Mouse (Mus musculus) MEL (cell line): ENCODE measurements around the gene B230307C23Rik. TPM values are rescaled to one million over a fixed set of nuclear protein-coding genes. Genes with fewer than 3 reads are reported as not detected.

ENCODE experiments used
- DNase-seq: peaks from one replicate; pipeline ENCODE4 v3.0.0; 2011; ENCODE audit warnings: low read depth, low spot score
- H3K27ac ChIP-seq: 2 replicates; pipeline ENCODE4 v1.5.1; 2012; ENCODE audit warnings: low read depth, mild to moderate bottlenecking, control low read depth, low read length, moderate library complexity; ENCODE audit not compliant: control insufficient read depth
- H3K27me3 ChIP-seq, 2 experiments: fragments of 150-350 bp in 1 of 2; sonication (generic) in 1 of 2; 2 replicates each; pipeline ENCODE4 v1.6.1; 2012; ENCODE audit warnings: low read length in 2 of 2, mild to moderate bottlenecking in 2 of 2, improper control_type of control experiment in 1 of 2, moderate library complexity in 1 of 2; ENCODE audit not compliant: insufficient read depth in 2 of 2, control insufficient read depth in 1 of 2
- H3K36me3 ChIP-seq, 2 experiments: 2 replicates each; pipeline ENCODE4 v1.6.1; 2012 to 2014; ENCODE audit warnings: low read length in 2 of 2, improper control_type of control experiment in 1 of 2, inconsistent platforms in 1 of 2, mild to moderate bottlenecking in 1 of 2; ENCODE audit not compliant: insufficient read depth in 2 of 2, control insufficient read depth in 1 of 2
- H3K4me1 ChIP-seq, 2 experiments: fragments of 150-350 bp in 1 of 2; sonication (generic) in 1 of 2; 2 replicates each; pipeline ENCODE4 v1.6.1; 2012; ENCODE audit warnings: low read length in 2 of 2, improper control_type of control experiment in 1 of 2, mild to moderate bottlenecking in 1 of 2; ENCODE audit not compliant: insufficient read depth in 2 of 2, control insufficient read depth in 1 of 2
- H3K4me3 ChIP-seq, 2 experiments: fragments of 150-350 bp in 1 of 2; sonication (generic) in 1 of 2; 2 replicates each; pipeline ENCODE4 v1.5.1; 2012; ENCODE audit warnings: low read depth in 2 of 2, low read length in 2 of 2, mild to moderate bottlenecking in 2 of 2, moderate library complexity in 2 of 2, control low read depth in 1 of 2, improper control_type of control experiment in 1 of 2; ENCODE audit not compliant: control insufficient read depth in 1 of 2, insufficient read depth in 1 of 2
- H3K79me2 ChIP-seq: 2 replicates; pipeline ENCODE4 v1.6.1; 2012; ENCODE audit warnings: mild to moderate bottlenecking, low read length, moderate library complexity; ENCODE audit not compliant: control insufficient read depth, poor library complexity, insufficient read depth
- H3K9ac ChIP-seq: 2 replicates; pipeline ENCODE4 v1.6.1; 2012; ENCODE audit warnings: low read depth, mild to moderate bottlenecking, control low read depth, low read length, moderate library complexity; ENCODE audit not compliant: control insufficient read depth, poor library complexity, severe bottlenecking
- H3K9me3 ChIP-seq: fragments of 150-350 bp; sonication (generic); replicated peaks from 2 replicates; pipeline ENCODE4 v1.6.1; 2012; ENCODE audit warnings: mild to moderate bottlenecking, low read length, improper control_type of control experiment, moderate library complexity; ENCODE audit not compliant: insufficient read depth
- CHD1 ChIP-seq: IDR thresholded peaks from 2 replicates; pipeline ENCODE4 v1.6.1; 2012; ENCODE audit warnings: low read depth, mild to moderate bottlenecking, inconsistent platforms, low read length, improper control_type of control experiment
- CTCF ChIP-seq, 3 experiments: IDR thresholded peaks in 2 of 3; conservative IDR thresholded peaks in 1 of 3; 2 replicates each; pipeline ENCODE4 v1.5.1; 2011 to 2012; ENCODE audit warnings: low read length in 3 of 3, low read depth in 2 of 3, mild to moderate bottlenecking in 2 of 3, improper control_type of control experiment in 1 of 3, inconsistent platforms in 1 of 3, mixed read lengths in 1 of 3, moderate library complexity in 1 of 3; ENCODE audit not compliant: control insufficient read depth in 1 of 3, insufficient read depth in 1 of 3, poor library complexity in 1 of 3, severe bottlenecking in 1 of 3
- E2F4 ChIP-seq: IDR thresholded peaks from 2 replicates; pipeline ENCODE4 v1.6.1; 2011; ENCODE audit warnings: low read depth, low read length, improper control_type of control experiment, borderline replicate concordance
- ELF1 ChIP-seq: IDR thresholded peaks from 2 replicates; pipeline ENCODE4 v1.6.1; 2014; ENCODE audit warnings: low read depth, mild to moderate bottlenecking, inconsistent platforms, low read length, improper control_type of control experiment, moderate library complexity
- EP300 ChIP-seq, 2 experiments: IDR thresholded peaks; 2 replicates each; pipeline ENCODE4 v1.6.1; 2011; ENCODE audit warnings: improper control_type of control experiment in 2 of 2, low read length in 2 of 2, low read depth in 1 of 2, mild to moderate bottlenecking in 1 of 2
- ETS1 ChIP-seq: IDR thresholded peaks from 2 replicates; pipeline ENCODE4 v1.6.1; 2012; ENCODE audit warnings: low read depth, mild to moderate bottlenecking, inconsistent platforms, low read length, improper control_type of control experiment, moderate library complexity
- GABPA ChIP-seq: IDR thresholded peaks from 2 replicates; pipeline ENCODE4 v1.6.1; 2012; ENCODE audit warnings: low read depth, mild to moderate bottlenecking, inconsistent platforms, low read length, improper control_type of control experiment, moderate library complexity
- GATA1 ChIP-seq: IDR thresholded peaks from 2 replicates; pipeline ENCODE4 v1.6.1; 2011; ENCODE audit warnings: low read depth, low read length, improper control_type of control experiment
- HCFC1 ChIP-seq: IDR thresholded peaks from 2 replicates; pipeline ENCODE4 v1.6.1; 2012; ENCODE audit warnings: low read depth, mild to moderate bottlenecking, inconsistent platforms, low read length, improper control_type of control experiment, moderate library complexity
- JUND ChIP-seq: IDR thresholded peaks from 2 replicates; pipeline ENCODE4 v1.6.1; 2011; ENCODE audit warnings: low read depth, mild to moderate bottlenecking, improper control_type of control experiment, low read length
- MAFK ChIP-seq: IDR thresholded peaks from 2 replicates; pipeline ENCODE4 v1.6.1; 2011; ENCODE audit warnings: low read depth, mild to moderate bottlenecking, low read length, improper control_type of control experiment, borderline replicate concordance
- MAZ ChIP-seq: IDR thresholded peaks from 2 replicates; pipeline ENCODE4 v1.6.1; 2012; ENCODE audit warnings: low read depth, mild to moderate bottlenecking, inconsistent platforms, low read length, improper control_type of control experiment
- MYB ChIP-seq: IDR thresholded peaks from 2 replicates; pipeline ENCODE4 v1.6.1; 2011; ENCODE audit warnings: mild to moderate bottlenecking, low read depth, low read length, improper control_type of control experiment
- MYC ChIP-seq: IDR thresholded peaks from 2 replicates; pipeline ENCODE4 v1.6.1; 2011; ENCODE audit warnings: low read depth, mild to moderate bottlenecking, low read length, improper control_type of control experiment, moderate library complexity
- NELFE ChIP-seq: IDR thresholded peaks from 2 replicates; pipeline ENCODE4 v1.6.1; 2011; ENCODE audit warnings: low read depth, low read length, improper control_type of control experiment
- POLR2A ChIP-seq, 2 experiments: IDR thresholded peaks; 2 replicates each; pipeline ENCODE4 v1.6.1; 2011 to 2012; ENCODE audit warnings: low read length in 2 of 2, mild to moderate bottlenecking in 2 of 2, control low read depth in 1 of 2, improper control_type of control experiment in 1 of 2, low read depth in 1 of 2, moderate library complexity in 1 of 2; ENCODE audit not compliant: control insufficient read depth in 1 of 2, insufficient read depth in 1 of 2, poor library complexity in 1 of 2
- POLR2AphosphoS2 ChIP-seq: IDR thresholded peaks from 2 replicates; pipeline ENCODE4 v1.6.1; 2011; ENCODE audit warnings: low read length, improper control_type of control experiment
- POLR2AphosphoS5 ChIP-seq: IDR thresholded peaks from 2 replicates; pipeline ENCODE4 v1.6.1; 2012; ENCODE audit warnings: low read depth, borderline replicate concordance, mild to moderate bottlenecking, inconsistent platforms, low read length, moderate library complexity, mixed read lengths
- SIN3A ChIP-seq: IDR thresholded peaks from 2 replicates; pipeline ENCODE4 v1.6.1; 2012; ENCODE audit warnings: low read length, improper control_type of control experiment, inconsistent platforms
- TAL1 ChIP-seq: IDR thresholded peaks from 2 replicates; pipeline ENCODE4 v1.6.1; 2012; ENCODE audit warnings: mild to moderate bottlenecking, inconsistent platforms, low read length, moderate library complexity, mixed read lengths
- TBP ChIP-seq: IDR thresholded peaks from 2 replicates; pipeline ENCODE4 v1.8.0; 2011; ENCODE audit warnings: low read depth, low read length, improper control_type of control experiment
- TCF12 ChIP-seq: IDR thresholded peaks from 2 replicates; pipeline ENCODE4 v1.6.1; 2014; ENCODE audit warnings: low read depth, mild to moderate bottlenecking, inconsistent platforms, low read length, improper control_type of control experiment, moderate library complexity
- UBTF ChIP-seq: IDR thresholded peaks from 2 replicates; pipeline ENCODE4 v1.6.1; 2012; ENCODE audit warnings: low read depth, mild to moderate bottlenecking, inconsistent platforms, low read length, improper control_type of control experiment, moderate library complexity, borderline replicate concordance; ENCODE audit not compliant: insufficient read depth
- USF1 ChIP-seq: IDR thresholded peaks from 2 replicates; pipeline ENCODE4 v1.6.1; 2014; ENCODE audit warnings: low read depth, mild to moderate bottlenecking, inconsistent platforms, low read length, improper control_type of control experiment, moderate library complexity
- ZC3H11A ChIP-seq: IDR thresholded peaks from 2 replicates; pipeline ENCODE4 v1.6.1; 2012; ENCODE audit warnings: low read depth, mild to moderate bottlenecking, inconsistent platforms, low read length, improper control_type of control experiment
- ZKSCAN1 ChIP-seq: IDR thresholded peaks from 2 replicates; pipeline ENCODE4 v1.6.1; 2012; ENCODE audit warnings: low read depth, mild to moderate bottlenecking, inconsistent platforms, low read length, improper control_type of control experiment, moderate library complexity
- ZNF384 ChIP-seq: IDR thresholded peaks from 2 replicates; pipeline ENCODE4 v1.6.1; 2012; ENCODE audit warnings: low read depth, mild to moderate bottlenecking, inconsistent platforms, low read length, improper control_type of control experiment
- polyA plus RNA-seq, 2 experiments: library from polyadenylated mRNA; stranded (reverse) in 1 of 2; unstranded in 1 of 2; fragments of >175 nt in 1 of 2; fragments of >200 nt in 1 of 2; gene quantifications; 2 replicates each; pipeline versions ENCODE4 v1.2.1 to v1.2.4; 2012; ENCODE audit warnings: low replicate concordance in 2 of 2, low read depth in 1 of 2; ENCODE audit not compliant: insufficient read length in 2 of 2, insufficient read depth in 1 of 2, missing spikeins in 1 of 2
- total RNA-seq: library from RNA; depleted of rRNA; stranded (reverse); fragments of 300-350 nt; gene quantifications from 2 replicates; pipeline ENCODE4 v1.2.3, GENCODE M21; 2012

The B230307C23Rik gene
- total and polyA plus RNA-seq, 3 experiments, result 27.4 to 54.8 TPM; not detected in 1

GRCm38 (mm10) chr16:97961381-97962150 lies 35.5 kb upstream of the B230307C23Rik start:
- H3K79me2 ChIP-seq, result peaks cover 9% of the 10 kb centered on the region
- DNase-seq, result peak; percentile 48
- H3K9ac ChIP-seq, result peak overlapping the region; percentile 86
- no peaks in the 10 kb centered on the region for H3K9me3 ChIP-seq
- peaks cover 20 to 40% of the 10 kb centered on the region in 2 experiments for H3K4me1 ChIP-seq
- peak; percentile 34; the same call in 1 of the 2 replicates for TF ChIP-seq CHD1
- no peak for TF ChIP-seq ZC3H11A
- TF ChIP-seq TBP, result no peak
- 0 out of 2 replicates have a peak, but pooled peaks have one; percentile 2 for TF ChIP-seq MAZ
- H3K36me3 ChIP-seq, result peaks cover 0 to 48% of the 10 kb centered on the region in 2 experiments; a peak in 2 of 4 replicates
- H3K4me3 ChIP-seq, result peak overlapping the region; percentile 70 to 79
- no peaks in the 10 kb centered on the region for H3K27me3 ChIP-seq
- peak overlapping the region; percentile 30 for H3K27ac ChIP-seq

GRCm38 (mm10) chr16:97962151-97962948 lies 34.8 kb upstream of the B230307C23Rik start, which contains the start of the genes C2cd2 and Zbtb21:
C2cd2 (minus strand) TSS chr16:97962598.
Zbtb21 (minus strand) TSS chr16:97962622.
- H3K4me1 ChIP-seq, result peaks cover 20 to 40% of the 10 kb centered on the region in 2 experiments
- H3K9ac ChIP-seq, result peak within 1 kb of the TSS; percentile 86
- peaks cover 9% of the 10 kb centered on the region for H3K79me2 ChIP-seq
- DNase-seq, result peak; percentile 96
- H3K4me3 ChIP-seq, result peak within 1 kb of the TSS; percentile 70 to 79
- H3K9me3 ChIP-seq, result no peaks in the 10 kb centered on the region
- peak within 1 kb of the TSS; percentile 60 for H3K27ac ChIP-seq
- H3K27me3 ChIP-seq, result no peaks in the 10 kb centered on the region
- peaks cover 0 to 47% of the 10 kb centered on the region in 2 experiments; a peak in 2 of 4 replicates for H3K36me3 ChIP-seq
- TF ChIP-seq ZC3H11A (no peak), NELFE (peak; percentile 98), SIN3A (peak; percentile 69), ELF1 (peak; percentile 18; the same call in 1 of the 2 replicates), UBTF (no peak), CHD1 (peak; percentile 38; the same call in 1 of the 2 replicates), EP300 (IDR thresholded peaks at IDR 0.05; ENCODE audit: low read depth in 1 of 2, low read length in 2 of 2) (no peak), POLR2AphosphoS5 (no peak), TBP (peak; percentile 34), HCFC1 (peak; percentile 87), ETS1 (peak; percentile 89), ZNF384 (peak; percentile 73), GABPA (peak; percentile 90; the same call in 1 of the 2 replicates), MYB (no peak), MAFK (no peak), MAZ (peak; percentile 62; the same call in 1 of the 2 replicates), ZKSCAN1 (no peak), JUND (no peak), MYC (peak; percentile 67), POLR2A (IDR thresholded peaks at IDR 0.05; ENCODE audit: control insufficient read depth in 1 of 2, insufficient read depth in 1 of 2, low read depth in 1 of 2, low read length in 2 of 2, poor library complexity in 1 of 2) (peak; percentile 73 to 89), TCF12 (peak; percentile 29), USF1 (peak; percentile 89), CTCF (IDR thresholded peaks at IDR 0.05 in 2 of 3, conservative IDR thresholded peaks at IDR 0.05 in 1 of 3; ENCODE audit: control insufficient read depth in 1 of 3, insufficient read depth in 1 of 3, low read depth in 2 of 3, low read length in 3 of 3, poor library complexity in 1 of 3, severe bottlenecking in 1 of 3) (no peak), POLR2AphosphoS2 (peak; percentile 77), TAL1 (no peak), E2F4 (no peak), GATA1 (no peak)
